Mouse (Mus musculus) neural tube, embryonic 13.5 days (tissue): ENCODE measurements around the gene Golga7b. TPM values are rescaled to one million over a fixed set of nuclear protein-coding genes. Genes with fewer than 3 reads are reported as not detected.

Experiments used
- ATAC-seq: fragments of 200-750 bp; cut with Nextera tagmentation; 2 replicates; pipeline ENCODE4 v1.8.0; 2017; ENCODE audit warnings: low read depth, mild to moderate bottlenecking, moderate TSS enrichment, moderate library complexity
- H3K27ac ChIP-seq: fragments of 300-500 bp; sonication (generic); replicated peaks from 2 replicates; pipeline ENCODE4 v1.5.1; 2015; ENCODE audit warnings: moderate library complexity, mild to moderate bottlenecking, inconsistent platforms
- H3K27me3 ChIP-seq: fragments of 300-500 bp; sonication (generic); 2 replicates; pipeline ENCODE4 v1.6.1; 2015; ENCODE audit warnings: mild to moderate bottlenecking, inconsistent platforms
- H3K36me3 ChIP-seq: fragments of 300-500 bp; sonication (generic); 2 replicates; pipeline ENCODE4 v1.6.1; 2015; ENCODE audit warnings: mild to moderate bottlenecking, inconsistent platforms
- H3K4me1 ChIP-seq: fragments of 300-500 bp; sonication (generic); replicated peaks from 2 replicates; pipeline ENCODE4 v1.6.1; 2015; ENCODE audit warnings: inconsistent platforms
- H3K4me2 ChIP-seq: fragments of 300-500 bp; sonication (generic); 2 replicates; pipeline ENCODE4 v1.6.1; 2015; ENCODE audit warnings: inconsistent platforms, mild to moderate bottlenecking, moderate library complexity
- H3K4me3 ChIP-seq: fragments of 300-500 bp; sonication (generic); 2 replicates; pipeline ENCODE4 v1.5.1; 2015; ENCODE audit warnings: mild to moderate bottlenecking, inconsistent platforms
- H3K9ac ChIP-seq: fragments of 300-500 bp; sonication (generic); 2 replicates; pipeline ENCODE4 v1.6.1; 2015; ENCODE audit warnings: moderate library complexity, mild to moderate bottlenecking, inconsistent platforms
- H3K9me3 ChIP-seq: fragments of 300-500 bp; sonication (generic); 2 replicates; pipeline ENCODE4 v1.6.1; 2016; ENCODE audit warnings: inconsistent platforms
- WGBS: fragments of 180-500 bp; shearing (Covaris S2); methylation state at CpG from one replicate; pipeline ENCODE4 v1.1.7; 2015; 5-methylcytosine and 5-hydroxymethylcytosine counted together
- polyA plus RNA-seq: library from polyadenylated mRNA; unstranded; fragments of >200 nt; fragmentation: Nextera tagmentation; extraction: Ambion mirVana; gene quantifications from 2 replicates; pipeline ENCODE4 v1.2.1, GENCODE M21; 2015

Golga7b gene
- polyA plus RNA-seq, 1 experiment from 2014 or later: 48.7 TPM

- H3K9me3 ChIP-seq: no peaks in the 10 kb centered on the region
- peaks cover 25% of the 10 kb centered on the region; the same call in 1 of the 2 replicates for H3K27me3 ChIP-seq
- WGBS: 4% methylated on average over 32 of the region's 42 CpGs
- H3K4me2 ChIP-seq: peak overlapping the region; percentile 65
- H3K4me1 ChIP-seq: peaks cover 42% of the 10 kb centered on the region
- ATAC-seq: peak; percentile 82
- peak overlapping the region; percentile 63 for H3K4me3 ChIP-seq
- peak overlapping the region; percentile 89 for H3K27ac ChIP-seq
- peak overlapping the region; percentile 87 for H3K9ac ChIP-seq
- no peaks in the 10 kb centered on the region for H3K36me3 ChIP-seq
Observed at GRCm38 (mm10) chr19:42255784-42256610, 8.6 kb downstream of the Golga7b start.

GRCm38 (mm10) chr19:42256611-42257240 is 9.4 kb downstream of the Golga7b start:
- no peaks in the 10 kb centered on the region for H3K9me3 ChIP-seq
- peaks cover 23% of the 10 kb centered on the region; the same call in 1 of the 2 replicates for H3K27me3 ChIP-seq
- peak overlapping the region; percentile 87 for H3K9ac ChIP-seq
- peaks cover 42% of the 10 kb centered on the region for H3K4me1 ChIP-seq
- H3K4me3 ChIP-seq: peak overlapping the region; percentile 63
- H3K27ac ChIP-seq: peak overlapping the region; percentile 89
- WGBS: 37% methylated on average over 12 of the region's 12 CpGs
- H3K4me2 ChIP-seq: peak overlapping the region; percentile 65
- 0 out of 2 replicates have a peak, but pooled peaks have one; percentile 28 for ATAC-seq
- H3K36me3 ChIP-seq: no peaks in the 10 kb centered on the region

DNA sequence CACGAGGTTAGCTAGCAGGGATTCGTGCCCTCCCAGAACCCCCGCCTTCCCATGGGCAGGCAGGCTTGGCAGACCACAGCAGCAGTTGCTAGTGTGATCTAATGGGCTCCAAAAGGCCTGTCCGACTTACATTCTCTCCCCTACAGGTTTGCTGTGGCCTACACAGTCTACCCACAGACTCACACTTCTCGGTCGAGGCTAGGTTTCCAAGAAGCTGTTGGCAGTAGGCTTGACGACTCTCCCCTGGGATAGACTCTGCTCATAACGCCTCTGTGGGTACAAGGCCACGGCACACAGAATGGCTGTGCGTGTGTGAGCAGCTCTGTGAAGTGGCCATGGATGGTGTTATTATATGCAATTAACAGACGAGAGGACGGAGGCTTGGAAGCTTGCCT is 9.9 kb downstream of the Golga7b start:
- no peaks in the 10 kb centered on the region for H3K36me3 ChIP-seq
- peak overlapping the region; percentile 63 for H3K4me3 ChIP-seq
- H3K27ac ChIP-seq: peak overlapping the region; percentile 89
- peaks cover 42% of the 10 kb centered on the region for H3K4me1 ChIP-seq
- ATAC-seq: no peak
- H3K9ac ChIP-seq: peak overlapping the region; percentile 87
- no peaks in the 10 kb centered on the region for H3K9me3 ChIP-seq
- peak overlapping the region; percentile 65 for H3K4me2 ChIP-seq
- peaks cover 22% of the 10 kb centered on the region; the same call in 1 of the 2 replicates for H3K27me3 ChIP-seq
- 67% methylated on average over 12 of the region's 12 CpGs for WGBS

DNA sequence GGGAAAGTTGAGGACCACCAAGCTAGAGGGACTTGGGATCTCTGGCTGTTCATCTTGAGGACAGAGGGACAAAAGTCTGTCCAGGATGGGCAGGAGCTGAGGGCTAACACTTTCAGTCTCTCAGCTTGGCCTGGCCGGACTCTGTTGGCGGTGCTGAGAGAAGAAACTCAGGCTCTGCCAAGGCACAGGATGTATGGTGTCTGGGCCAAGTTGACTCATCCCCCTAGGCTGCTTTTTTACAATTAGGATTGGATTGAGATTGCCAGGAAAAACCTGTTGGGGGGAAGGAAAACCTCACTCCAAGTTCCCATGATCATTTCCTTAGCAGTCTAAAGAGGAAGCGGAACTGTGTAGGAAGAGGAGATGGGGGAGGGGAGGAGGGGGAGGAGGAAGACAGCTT is 10.7 kb downstream of the Golga7b start:
- H3K36me3 ChIP-seq: peaks cover 7% of the 10 kb centered on the region
- no peak for ATAC-seq
- no peak overlapping the region for H3K4me3 ChIP-seq
- no peak overlapping the region for H3K9ac ChIP-seq
- H3K4me2 ChIP-seq: peak overlapping the region; percentile 65; the same call in 1 of the 2 replicates
- H3K9me3 ChIP-seq: no peaks in the 10 kb centered on the region
- WGBS: 92% methylated on average over 3 of the region's 3 CpGs
- peaks cover 20% of the 10 kb centered on the region; the same call in 1 of the 2 replicates for H3K27me3 ChIP-seq
- H3K4me1 ChIP-seq: peaks cover 42% of the 10 kb centered on the region
- H3K27ac ChIP-seq: no peak overlapping the region

GRCm38 (mm10) chr19:42258596-42258995 is 11.2 kb downstream of the Golga7b start:
- no peak for ATAC-seq
- H3K9ac ChIP-seq: no peak overlapping the region
- H3K4me3 ChIP-seq: no peak overlapping the region
- 66% methylated on average over 5 of the region's 5 CpGs for WGBS
- H3K27me3 ChIP-seq: peaks cover 14% of the 10 kb centered on the region; the same call in 1 of the 2 replicates
- no peak overlapping the region for H3K27ac ChIP-seq
- H3K4me1 ChIP-seq: peaks cover 42% of the 10 kb centered on the region
- peaks cover 12% of the 10 kb centered on the region for H3K36me3 ChIP-seq
- H3K4me2 ChIP-seq: peak overlapping the region; percentile 65; the same call in 1 of the 2 replicates
- no peaks in the 10 kb centered on the region for H3K9me3 ChIP-seq

- H3K4me3 ChIP-seq: no peak overlapping the region
- no peaks in the 10 kb centered on the region for H3K9me3 ChIP-seq
- peaks cover 32% of the 10 kb centered on the region for H3K4me1 ChIP-seq
- peaks cover 27% of the 10 kb centered on the region for H3K36me3 ChIP-seq
- no peak overlapping the region for H3K9ac ChIP-seq
- WGBS: 83% methylated on average over 8 of the region's 8 CpGs
- H3K27me3 ChIP-seq: peaks cover 4% of the 10 kb centered on the region; the same call in 1 of the 2 replicates
- no peak overlapping the region for H3K27ac ChIP-seq
- no peak overlapping the region for H3K4me2 ChIP-seq
- no peak for ATAC-seq
Observed at GRCm38 (mm10) chr19:42260486-42260885, 13.1 kb downstream of the Golga7b start.

DNA sequence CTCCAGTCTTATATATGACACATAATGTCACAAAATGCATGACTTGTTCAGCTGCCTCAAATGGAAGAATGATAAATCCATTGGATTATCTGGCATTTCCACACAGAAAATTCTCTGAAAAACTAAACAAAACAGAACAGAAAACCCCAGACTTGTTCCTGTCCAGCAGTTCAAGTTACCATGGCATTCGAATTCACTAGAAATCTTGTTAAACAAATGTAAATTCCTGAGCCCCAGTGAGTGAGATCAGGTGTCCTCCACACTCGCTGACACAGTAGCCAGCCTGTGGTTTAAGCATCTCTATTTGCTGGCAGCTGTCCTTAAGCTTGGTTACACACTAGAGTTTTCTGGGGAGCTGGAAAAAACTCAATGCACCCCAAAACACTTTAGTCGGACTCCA is 16.1 kb downstream of the Golga7b start:
- Histone ChIP-seq H3K4me3 (no peak overlapping the region), H3K9ac (no peak overlapping the region), H3K27me3 (peaks cover 9% of the 10 kb centered on the region; the same call in 1 of the 2 replicates), H3K9me3 (no peaks in the 10 kb centered on the region), H3K4me2 (no peak overlapping the region), H3K36me3 (peaks cover 46% of the 10 kb centered on the region), H3K4me1 (peaks cover 14% of the 10 kb centered on the region), H3K27ac (no peak overlapping the region)
- no peak for ATAC-seq
- WGBS: 60% methylated on average over 3 of the region's 3 CpGs

GRCm38 (mm10) chr19:42268337-42268736 is 21.0 kb downstream of the Golga7b start:
- Histone ChIP-seq H3K9me3 (no peaks in the 10 kb centered on the region), H3K27ac (no peak overlapping the region), H3K36me3 (peaks cover 36% of the 10 kb centered on the region), H3K4me1 (peaks cover 17% of the 10 kb centered on the region), H3K4me3 (peak overlapping the region; percentile 20), H3K4me2 (peak overlapping the region; percentile 52), H3K9ac (peak overlapping the region; percentile 54), H3K27me3 (peaks cover 15% of the 10 kb centered on the region)
- peak; percentile 36; the same call in 1 of the 2 replicates for ATAC-seq
- 1% methylated on average over 19 of the region's 19 CpGs for WGBS

- peaks cover 15% of the 10 kb centered on the region for H3K27me3 ChIP-seq
- no peak overlapping the region for H3K4me3 ChIP-seq
- no peak overlapping the region for H3K4me2 ChIP-seq
- H3K4me1 ChIP-seq: peaks cover 17% of the 10 kb centered on the region
- 53% methylated on average over 6 of the region's 6 CpGs for WGBS
- H3K9ac ChIP-seq: no peak overlapping the region
- H3K36me3 ChIP-seq: peaks cover 22% of the 10 kb centered on the region
- no peak overlapping the region for H3K27ac ChIP-seq
- no peaks in the 10 kb centered on the region for H3K9me3 ChIP-seq
- no peak for ATAC-seq
Observed at GRCm38 (mm10) chr19:42270119-42270518, 22.7 kb downstream of the Golga7b start.

DNA sequence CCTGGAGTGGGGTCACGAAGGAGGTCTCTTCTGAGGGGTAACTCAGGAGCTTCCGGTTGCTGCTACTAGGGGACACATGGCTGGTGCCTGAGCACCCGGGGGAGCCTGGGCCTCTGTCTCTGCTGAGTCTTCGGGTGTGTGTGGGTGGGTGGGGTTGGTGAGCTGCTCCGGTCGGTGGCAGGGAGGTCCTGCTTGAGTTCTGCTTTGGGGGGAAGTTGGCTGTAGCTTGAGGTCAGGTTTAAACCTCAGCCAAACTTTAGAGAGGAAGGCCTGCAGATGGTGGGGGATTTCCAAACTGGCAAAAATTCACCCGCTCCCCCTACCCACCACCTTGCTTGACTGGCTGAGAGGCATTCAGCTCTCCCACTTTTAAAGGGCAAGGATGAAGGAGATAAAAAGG is 23.8 kb downstream of the Golga7b start:
- Histone ChIP-seq H3K4me2 (no peak overlapping the region), H3K27ac (no peak overlapping the region), H3K9ac (no peak overlapping the region), H3K27me3 (peaks cover 15% of the 10 kb centered on the region; the same call in 1 of the 2 replicates), H3K4me1 (peaks cover 17% of the 10 kb centered on the region), H3K4me3 (no peak overlapping the region), H3K9me3 (no peaks in the 10 kb centered on the region), H3K36me3 (peaks cover 13% of the 10 kb centered on the region)
- 80% methylated on average over 7 of the region's 7 CpGs for WGBS
- no peak for ATAC-seq

GRCm38 (mm10) chr19:42272003-42272963 is 24.9 kb downstream of the Golga7b start:
- H3K9ac ChIP-seq: no peak overlapping the region
- H3K4me3 ChIP-seq: no peak overlapping the region
- 0 out of 2 replicates have a peak, but pooled peaks cover 4% of the 10 kb centered on the region for H3K36me3 ChIP-seq
- 43% methylated on average over 14 of the region's 14 CpGs for WGBS
- peaks cover 10% of the 10 kb centered on the region; the same call in 1 of the 2 replicates for H3K27me3 ChIP-seq
- H3K9me3 ChIP-seq: no peaks in the 10 kb centered on the region
- ATAC-seq: no peak
- no peak overlapping the region for H3K4me2 ChIP-seq
- no peak overlapping the region for H3K27ac ChIP-seq
- peaks cover 17% of the 10 kb centered on the region for H3K4me1 ChIP-seq
